Mouse (Mus musculus) macrophage (primary cell): ENCODE data around the gene Tsr1. TPM values are rescaled to one million over a fixed set of nuclear protein-coding genes. Genes with fewer than 3 reads are reported as not detected.
A peak's percentile ranks its signal among the peaks of the same experiment; 100 is the strongest.

Experiments
- H3K27ac ChIP-seq: fragments of 350-480 bp; formaldehyde crosslinking; 2 replicates; pipeline ENCODE4 v1.9.0; 2021
- H3K36me3 ChIP-seq: fragments of 350-480 bp; formaldehyde crosslinking; 2 replicates; pipeline ENCODE4 v1.9.0; 2021; ENCODE audit errors: inconsistent target
- H3K4me3 ChIP-seq: fragments of 350-480 bp; formaldehyde crosslinking; 2 replicates; pipeline ENCODE4 v1.9.0; 2021; ENCODE audit errors: inconsistent target
- H3K79me2 ChIP-seq: fragments of 350-480 bp; formaldehyde crosslinking; 2 replicates; pipeline ENCODE4 v1.9.0; 2021; ENCODE audit errors: inconsistent target
- WGBS: methylation state at CpG from one replicate; pipeline ENCODE4 v1.1.7; 2026; ENCODE audit warnings: inconsistent platforms; ENCODE audit not compliant: missing documents; 5-methylcytosine and 5-hydroxymethylcytosine counted together
- polyA plus RNA-seq: library from polyadenylated mRNA; stranded (reverse); fragments of 250-400 nt; gene quantifications from 3 replicates; pipeline ENCODE4 v1.2.4, GENCODE M21; 2018; ENCODE audit warnings: inconsistent platforms

Gene Tsr1
- polyA plus RNA-seq, 1 experiment from 2014 or later: 21.3 TPM

- Histone ChIP-seq H3K27ac (no peak overlapping the region), H3K79me2 (peaks cover 1% of the 10 kb centered on the region; the same call in 1 of the 2 replicates), H3K36me3 (0 out of 2 replicates have a peak, but pooled peaks cover 9% of the 10 kb centered on the region), H3K4me3 (no peak overlapping the region)
- WGBS: 92% methylated on average over 6 of the region's 6 CpGs
Observed at GRCm38 (mm10) chr11:74919249-74919648, 21.4 kb downstream of the Tsr1 start.

GRCm38 (mm10) chr11:74924149-74924548, 26.3 kb downstream of the Tsr1 start:
- Histone ChIP-seq H3K4me3 (no peak overlapping the region), H3K79me2 (peaks cover 40% of the 10 kb centered on the region), H3K36me3 (0 out of 2 replicates have a peak, but pooled peaks cover 4% of the 10 kb centered on the region), H3K27ac (no peak overlapping the region)
- WGBS: 73% methylated on average over 4 of the region's 4 CpGs

- 2% methylated on average over 72 of the region's 88 CpGs for WGBS
- Histone ChIP-seq H3K27ac (peak within 1 kb of the TSS; percentile 58), H3K79me2 (peaks cover 54% of the 10 kb centered on the region), H3K4me3 (peak within 1 kb of the TSS; percentile 72), H3K36me3 (no peaks in the 10 kb centered on the region)
Observed at GRCm38 (mm10) chr11:74925577-74926387, 27.9 kb downstream of the Tsr1 start, which contains the start of the genes Smg6 and Srr. TSS of gene Smg6 (plus strand) at chr11:74925823. TSS of gene Srr (minus strand) at chr11:74925948.

GRCm38 (mm10) chr11:74926388-74927005, 28.6 kb downstream of the Tsr1 start:
- Histone ChIP-seq H3K27ac (peak overlapping the region; percentile 58), H3K36me3 (no peaks in the 10 kb centered on the region), H3K4me3 (peak overlapping the region; percentile 72), H3K79me2 (peaks cover 54% of the 10 kb centered on the region)
- 4% methylated on average over 7 of the region's 11 CpGs for WGBS

- H3K4me3 ChIP-seq: no peak overlapping the region
- 95% methylated on average over 2 of the region's 2 CpGs for WGBS
- no peaks in the 10 kb centered on the region for H3K36me3 ChIP-seq
- H3K79me2 ChIP-seq: peaks cover 54% of the 10 kb centered on the region
- no peak overlapping the region for H3K27ac ChIP-seq
Observed at GRCm38 (mm10) chr11:74927236-74927725, 29.4 kb downstream of the Tsr1 start.

- H3K79me2 ChIP-seq: peaks cover 54% of the 10 kb centered on the region
Observed at GRCm38 (mm10) chr11:74929111-74929510, 31.2 kb downstream of the Tsr1 start.

GRCm38 (mm10) chr11:74930391-74930790, 32.5 kb downstream of the Tsr1 start:
- no peak overlapping the region for H3K27ac ChIP-seq
- peaks cover 10% of the 10 kb centered on the region for H3K36me3 ChIP-seq
- H3K4me3 ChIP-seq: no peak overlapping the region
- 98% methylated on average over 7 of the region's 7 CpGs for WGBS
- H3K79me2 ChIP-seq: peaks cover 42% of the 10 kb centered on the region

More at GRCm38 (mm10) chr11:74929111-74929510, 31.2 kb downstream of the Tsr1 start:
- WGBS: 88% methylated on average over 4 of the region's 4 CpGs
- Histone ChIP-seq H3K4me3 (no peak overlapping the region), H3K27ac (no peak overlapping the region), H3K36me3 (peaks cover 4% of the 10 kb centered on the region; the same call in 1 of the 2 replicates)

- WGBS: 81% methylated on average over 3 of the region's 3 CpGs
- Histone ChIP-seq H3K79me2 (no peaks in the 10 kb centered on the region), H3K4me3 (no peak overlapping the region), H3K27ac (no peak overlapping the region), H3K36me3 (peaks cover 10% of the 10 kb centered on the region; the same call in 1 of the 2 replicates)
Observed at GRCm38 (mm10) chr11:74946348-74946747, 48.5 kb downstream of the Tsr1 start.

GRCm38 (mm10) chr11:74954901-74955300, 57.0 kb downstream of the Tsr1 start:
- no peak overlapping the region for H3K27ac ChIP-seq
- no peaks in the 10 kb centered on the region for H3K79me2 ChIP-seq
- no peak overlapping the region for H3K4me3 ChIP-seq
- no peaks in the 10 kb centered on the region for H3K36me3 ChIP-seq

GRCm38 (mm10) chr11:74956006-74956405, 58.1 kb downstream of the Tsr1 start:
- Histone ChIP-seq H3K36me3 (no peaks in the 10 kb centered on the region), H3K79me2 (no peaks in the 10 kb centered on the region), H3K4me3 (no peak overlapping the region)

GRCm38 (mm10) chr11:74957600-74957999, 59.7 kb downstream of the Tsr1 start:
- H3K36me3 ChIP-seq: no peaks in the 10 kb centered on the region
- no peak overlapping the region for H3K4me3 ChIP-seq
- 85% methylated on average over 2 of the region's 2 CpGs for WGBS
- no peaks in the 10 kb centered on the region for H3K79me2 ChIP-seq
- H3K27ac ChIP-seq: no peak overlapping the region

More at GRCm38 (mm10) chr11:74956006-74956405, 58.1 kb downstream of the Tsr1 start:
- no peak overlapping the region for H3K27ac ChIP-seq

Other genes starting within 250 kb of the Tsr1 start
- gene Cluh, start 248.6 kb upstream of the Tsr1 start, polyA plus RNA-seq: 22.2 to 42.3 TPM (median 23.6 TPM) in 3 replicates
- gene Pafah1b1, start 173.4 kb upstream of the Tsr1 start, polyA plus RNA-seq: 65.1 to 129 TPM (median 83.5 TPM) in 3 replicates
- 8.7 to 21.0 TPM (median 15.0 TPM) in 3 replicates for gene Mettl16, start 127.2 kb upstream of the Tsr1 start, polyA plus RNA-seq
- gene Mnt, start 67.2 kb upstream of the Tsr1 start, polyA plus RNA-seq: 21.8 to 49.6 TPM (median 29.0 TPM) in 3 replicates
- 3.6 to 3.9 TPM (median 3.8 TPM) in 3 replicates for gene Sgsm2, start 1.0 kb upstream of the Tsr1 start, polyA plus RNA-seq
- gene Smg6, start 27.8 kb downstream of the Tsr1 start, polyA plus RNA-seq: 9.2 to 19.0 TPM (median 10.1 TPM) in 3 replicates
- 7.6 to 19.2 TPM (median 9.3 TPM) in 3 replicates for gene Srr, start 27.9 kb downstream of the Tsr1 start, polyA plus RNA-seq